Mouse (Mus musculus) midbrain, embryonic 14.5 days (tissue): Measurements from ENCODE around the gene Fgfrl1. TPM values are rescaled to one million over a fixed set of nuclear protein-coding genes. Genes with fewer than 3 reads are reported as not detected.
"Not testable (repeated sequence)": the region's sequence is repeated elsewhere in the genome, so short reads cannot be mapped to it uniquely, and the experiment has no call there.

Experiments used
- ATAC-seq: fragments of 200-750 bp; cut with Nextera tagmentation; 2 replicates; pipeline ENCODE4 v1.8.0; 2017; ENCODE audit warnings: moderate number of reproducible peaks, moderate library complexity; ENCODE audit not compliant: low FRiP score, low TSS enrichment
- DNase-seq: peaks from one replicate; pipeline ENCODE4 v3.0.0-alpha.2; 2015
- H3K27ac ChIP-seq: fragments of 300-500 bp; sonication (generic); replicated peaks from 2 replicates; pipeline ENCODE4 v1.5.1; 2014; ENCODE audit warnings: mild to moderate bottlenecking, low read depth, low read length, moderate library complexity
- H3K27me3 ChIP-seq: fragments of 300-500 bp; sonication (generic); 2 replicates; pipeline ENCODE4 v1.6.1; 2014; ENCODE audit warnings: low read length, control low read depth, mixed read lengths; ENCODE audit not compliant: control insufficient read depth, insufficient read depth
- H3K36me3 ChIP-seq: fragments of 300-500 bp; sonication (generic); 2 replicates; pipeline ENCODE4 v1.6.1; 2014; ENCODE audit warnings: low read length, control low read depth; ENCODE audit not compliant: control insufficient read depth, insufficient read depth
- H3K4me1 ChIP-seq: fragments of 300-500 bp; sonication (generic); 2 replicates; pipeline ENCODE4 v1.6.1; 2014; ENCODE audit warnings: mild to moderate bottlenecking, antibody characterized with exemption, low read length, control low read depth; ENCODE audit not compliant: control insufficient read depth, insufficient read depth
- H3K4me2 ChIP-seq: fragments of 300-500 bp; sonication (generic); 2 replicates; pipeline ENCODE4 v1.6.1; 2014; ENCODE audit warnings: mild to moderate bottlenecking, low read length, moderate library complexity
- H3K4me3 ChIP-seq: fragments of 300-500 bp; sonication (generic); replicated peaks from 2 replicates; pipeline ENCODE4 v1.5.1; 2014; ENCODE audit warnings: low read depth, low read length
- H3K9ac ChIP-seq: fragments of 300-500 bp; sonication (generic); replicated peaks from 2 replicates; pipeline ENCODE4 v1.6.1; 2014; ENCODE audit warnings: mild to moderate bottlenecking, low read length, moderate library complexity
- H3K9me3 ChIP-seq: fragments of 300-500 bp; sonication (generic); 2 replicates; pipeline ENCODE4 v1.6.1; 2016; ENCODE audit warnings: low read length, control low read depth, mixed read lengths; ENCODE audit not compliant: control insufficient read depth
- WGBS: fragments of 180-500 bp; shearing (Covaris S2); extraction: QIAGEN DNeasy Blood & Tissue Kit; methylation state at CpG from one replicate; pipeline ENCODE4 v1.1.7; 2014; 5-methylcytosine and 5-hydroxymethylcytosine counted together
- polyA plus RNA-seq: library from polyadenylated mRNA; unstranded; fragments of >200 nt; fragmentation: Nextera tagmentation; extraction: Ambion mirVana; gene quantifications from 2 replicates; pipeline ENCODE4 v1.2.1, GENCODE M21; 2014

The Fgfrl1 gene
- polyA plus RNA-seq, 1 experiment from 2014 or later, result 5.2 TPM

DNA sequence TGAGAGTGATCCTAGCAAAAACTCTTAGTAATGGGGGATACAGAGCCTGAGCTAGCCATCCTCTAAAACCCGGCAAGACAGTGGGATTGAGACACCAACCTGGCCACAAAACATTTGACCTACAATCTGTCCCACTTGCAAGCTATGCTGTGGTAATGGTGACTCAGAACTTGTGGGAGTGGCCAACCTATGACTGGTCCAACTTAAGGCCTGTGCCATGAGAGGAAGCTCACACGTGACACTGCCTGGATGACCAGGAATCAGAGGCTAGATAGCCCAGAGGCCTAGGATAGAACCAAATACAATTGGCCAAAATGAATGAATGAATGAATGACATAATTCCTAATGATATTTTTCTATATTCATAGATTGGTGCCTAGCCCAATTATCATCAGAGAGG, 49.7 kb downstream of the Fgfrl1 start:
- H3K9me3 ChIP-seq, result no peaks in the 10 kb centered on the region
- no peak overlapping the region for H3K9ac ChIP-seq
- H3K4me3 ChIP-seq, result no peak overlapping the region
- 83% methylated on average over 2 of the region's 2 CpGs for WGBS
- no peaks in the 10 kb centered on the region for H3K4me1 ChIP-seq
- DNase-seq (no peak), ATAC-seq (no peak)
- no peak overlapping the region for H3K4me2 ChIP-seq
- H3K27me3 ChIP-seq, result no peaks in the 10 kb centered on the region
- no peak overlapping the region for H3K27ac ChIP-seq
- H3K36me3 ChIP-seq, result no peaks in the 10 kb centered on the region

DNA sequence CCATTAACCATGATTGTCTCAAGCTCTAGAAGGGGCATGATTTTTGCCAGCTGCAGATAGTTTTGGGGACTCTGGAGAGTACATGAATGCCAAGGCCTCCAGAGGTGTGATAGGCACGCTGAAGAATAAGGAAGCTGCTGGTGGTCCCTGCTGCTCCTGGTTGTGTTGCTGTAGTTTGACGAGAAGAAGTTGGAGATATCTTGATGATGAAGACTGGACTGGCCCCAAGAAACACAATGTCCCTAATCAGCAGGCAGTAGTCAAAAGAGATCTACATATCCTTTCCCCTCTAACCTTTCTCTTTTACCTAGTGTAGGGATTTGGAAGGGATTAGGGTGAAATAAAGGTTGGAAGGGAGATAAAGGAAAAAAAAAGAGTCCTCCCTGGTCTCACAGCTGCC, 50.4 kb downstream of the Fgfrl1 start:
- H3K9me3 ChIP-seq, result no peaks in the 10 kb centered on the region
- no peak overlapping the region for H3K4me3 ChIP-seq
- no peaks in the 10 kb centered on the region for H3K4me1 ChIP-seq
- ATAC-seq, result no peak
- H3K4me2 ChIP-seq, result no peak overlapping the region
- H3K36me3 ChIP-seq, result no peaks in the 10 kb centered on the region
- no peak overlapping the region for H3K9ac ChIP-seq
- DNase-seq, result no peak
- 60% methylated on average over 2 of the region's 2 CpGs for WGBS
- no peaks in the 10 kb centered on the region for H3K27me3 ChIP-seq
- H3K27ac ChIP-seq, result no peak overlapping the region

DNA sequence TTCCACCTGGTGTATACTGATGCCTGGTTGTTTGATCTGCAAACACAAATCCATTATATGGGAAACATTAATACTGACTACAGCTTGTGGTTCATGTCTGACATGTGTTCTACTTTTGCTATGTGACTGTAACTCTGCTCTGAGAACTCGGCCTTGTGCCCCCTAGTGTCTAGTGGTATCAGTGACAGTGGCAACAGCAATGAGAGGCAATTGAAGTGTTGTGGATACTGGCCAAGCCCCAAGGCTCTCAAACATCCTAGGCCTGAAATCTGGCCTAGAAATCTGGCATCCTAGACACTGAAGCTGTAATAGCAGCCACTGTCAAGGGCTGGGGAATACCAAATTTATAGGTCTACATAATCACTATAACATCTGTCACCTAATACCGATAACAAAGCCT, 51.7 kb downstream of the Fgfrl1 start:
- Histone ChIP-seq H3K4me3 (no peak overlapping the region), H3K9ac (no peak overlapping the region), H3K36me3 (no peaks in the 10 kb centered on the region), H3K27me3 (no peaks in the 10 kb centered on the region), H3K4me1 (no peaks in the 10 kb centered on the region), H3K27ac (no peak overlapping the region), H3K9me3 (no peaks in the 10 kb centered on the region), H3K4me2 (no peak overlapping the region)
- DNase-seq (peak; percentile 2), ATAC-seq (no peak)
- WGBS, result 75% methylated on average over 2 of the region's 2 CpGs

DNA sequence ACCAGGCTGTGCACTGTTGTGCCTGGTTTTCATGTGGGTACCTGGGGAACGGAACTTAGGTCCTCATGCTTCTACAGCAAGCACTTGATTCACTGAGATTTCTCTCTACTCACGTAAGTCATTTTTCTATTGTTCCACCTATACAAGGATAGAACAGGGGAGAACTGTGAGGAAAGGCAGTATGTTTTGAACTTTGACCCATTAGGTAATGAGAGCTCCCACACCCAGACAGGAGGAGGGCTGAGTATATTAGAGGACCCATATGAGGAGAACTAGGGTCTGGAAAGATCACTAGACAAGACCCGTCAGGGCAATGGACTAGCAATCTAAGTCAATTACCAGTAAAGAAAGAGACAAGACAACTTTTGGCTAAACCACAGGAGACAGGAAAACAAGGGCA, 52.4 kb downstream of the Fgfrl1 start:
- Histone ChIP-seq H3K27me3 (no peaks in the 10 kb centered on the region), H3K4me3 (no peak overlapping the region), H3K36me3 (no peaks in the 10 kb centered on the region), H3K9ac (no peak overlapping the region), H3K27ac (no peak overlapping the region), H3K9me3 (no peaks in the 10 kb centered on the region), H3K4me2 (no peak overlapping the region), H3K4me1 (no peaks in the 10 kb centered on the region)
- 85% methylated on average over 3 of the region's 3 CpGs for WGBS
- ATAC-seq (no peak), DNase-seq (no peak)

DNA sequence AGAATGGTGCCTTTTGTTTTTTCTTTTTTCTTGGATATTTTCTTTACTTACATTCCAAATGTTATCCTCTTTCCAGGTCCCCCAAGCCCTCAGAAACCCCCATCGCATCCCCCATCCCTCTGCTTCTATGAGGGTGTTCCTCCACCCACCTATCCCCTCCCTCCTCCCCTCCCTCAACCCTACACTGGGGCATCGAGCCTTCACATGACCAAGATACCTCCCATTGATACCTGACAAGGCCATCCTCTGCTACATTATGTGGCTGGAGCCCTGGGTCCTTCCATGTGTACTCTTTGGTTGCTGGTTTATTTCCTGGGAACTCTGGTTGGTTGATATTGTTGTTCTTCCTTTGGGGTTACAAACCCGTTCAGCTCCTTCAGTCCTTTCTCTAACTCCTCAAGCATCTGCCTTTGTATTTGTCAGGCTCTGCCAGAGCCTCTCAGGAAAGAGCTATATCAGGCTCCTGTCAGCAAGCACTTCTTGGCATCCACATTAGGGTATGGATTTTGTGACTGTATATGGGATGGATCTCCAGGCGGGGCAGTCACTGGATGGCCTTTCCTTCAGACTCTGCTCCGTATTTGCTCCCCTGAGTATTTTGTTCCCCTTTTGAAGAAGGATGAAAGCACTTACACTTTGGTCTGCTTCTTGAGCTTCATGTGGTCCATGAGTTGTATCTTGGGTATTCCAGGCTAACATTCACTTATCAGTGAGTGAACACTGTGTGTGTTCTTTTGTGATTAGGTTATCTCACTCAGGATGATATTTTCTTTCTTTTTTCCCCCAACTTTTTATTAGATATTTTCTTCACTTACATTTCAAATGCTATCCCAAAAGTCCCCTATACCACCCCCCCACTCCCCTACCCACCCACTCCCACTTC, 58.4 kb downstream of the Fgfrl1 start:
- ATAC-seq, result no peak
- Histone ChIP-seq H3K9ac (no peak overlapping the region), H3K27me3 (no peaks in the 10 kb centered on the region), H3K27ac (no peak overlapping the region), H3K4me2 (no peak overlapping the region), H3K9me3 (no peaks in the 10 kb centered on the region), H3K4me3 (no peak overlapping the region), H3K36me3 (no peaks in the 10 kb centered on the region), H3K4me1 (no peaks in the 10 kb centered on the region)
- no peak for DNase-seq
- WGBS, result 83% methylated on average over 5 of the region's 5 CpGs

DNA sequence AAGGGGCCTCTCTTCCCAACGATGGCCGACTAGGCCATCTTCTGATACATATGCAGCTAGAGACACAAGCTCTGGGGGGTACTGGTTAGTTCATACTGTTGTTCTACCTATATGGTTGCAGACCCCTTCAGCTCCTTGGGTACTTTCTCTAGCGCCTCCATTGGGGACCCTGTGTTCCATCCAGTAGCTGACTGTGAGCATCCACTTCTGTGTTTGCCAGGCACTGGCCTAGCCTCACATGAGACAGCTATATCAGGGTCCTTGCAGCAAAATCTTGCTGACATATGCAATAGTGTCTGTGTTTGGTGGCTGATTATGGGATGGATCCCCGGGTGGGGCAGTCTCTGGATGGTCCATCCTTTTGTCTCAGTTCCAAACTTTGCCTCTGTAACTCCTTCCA, 59.1 kb downstream of the Fgfrl1 start:
- H3K9me3 ChIP-seq, ATAC-seq, H3K4me3 ChIP-seq, H3K4me1 ChIP-seq, H3K4me2 ChIP-seq, DNase-seq, H3K36me3 ChIP-seq, H3K9ac ChIP-seq, H3K27ac ChIP-seq, H3K27me3 ChIP-seq: not testable (repeated sequence)
- WGBS, result 84% methylated on average over 4 of the region's 4 CpGs

Other genes starting within 250 kb of the Fgfrl1 start
- not detected in 2 replicates for gene Mfsd7a, start 243.5 kb upstream of the Fgfrl1 start, polyA plus RNA-seq
- 28.1 and 35.2 TPM in 2 replicates for gene Pcgf3, start 231.2 kb upstream of the Fgfrl1 start, polyA plus RNA-seq
- 60.3 and 76.9 TPM in 2 replicates for gene Cplx1, start 142.4 kb upstream of the Fgfrl1 start, polyA plus RNA-seq
- 42.4 and 50.9 TPM in 2 replicates for gene Gak, start 62.6 kb upstream of the Fgfrl1 start, polyA plus RNA-seq
- gene Tmem175, start 62.6 kb upstream of the Fgfrl1 start, polyA plus RNA-seq, result 25.7 and 29.9 TPM in 2 replicates
- 11.9 and 12.7 TPM in 2 replicates for gene Idua, start 32.1 kb upstream of the Fgfrl1 start, polyA plus RNA-seq
- 24.4 and 32.5 TPM in 2 replicates for gene Dgkq, start 22.7 kb upstream of the Fgfrl1 start, polyA plus RNA-seq
- gene Slc26a1, start 16.8 kb upstream of the Fgfrl1 start, polyA plus RNA-seq, result 2.9 and 3.6 TPM in 2 replicates
- not detected in 2 replicates for gene Rnf212, start 82.6 kb downstream of the Fgfrl1 start, polyA plus RNA-seq
- not detected in 2 replicates for gene Tmed11, start 103.0 kb downstream of the Fgfrl1 start, polyA plus RNA-seq
- not detected in 2 replicates for gene Vmn2r8, start 116.5 kb downstream of the Fgfrl1 start, polyA plus RNA-seq
- not detected in 2 replicates for gene Vmn2r9, start 160.2 kb downstream of the Fgfrl1 start, polyA plus RNA-seq